Mouse (Mus musculus) liver, embryonic 12.5 days (tissue): ENCODE measurements around the gene Fkbp2. TPM values are rescaled to one million over a fixed set of nuclear protein-coding genes. Genes with fewer than 3 reads are reported as not detected.

Experiments
- ATAC-seq: fragments of 200-750 bp; cut with Nextera tagmentation; 2 replicates; pipeline ENCODE4 v1.8.0; 2017; ENCODE audit warnings: moderate number of reproducible peaks, mild to moderate bottlenecking, moderate library complexity
- H3K27ac ChIP-seq: fragments of 300-500 bp; sonication (generic); 2 replicates; pipeline ENCODE4 v1.5.1; 2016; ENCODE audit warnings: mild to moderate bottlenecking
- H3K27me3 ChIP-seq: fragments of 300-500 bp; sonication (generic); replicated peaks from 2 replicates; pipeline ENCODE4 v1.6.1; 2016; ENCODE audit warnings: mild to moderate bottlenecking, moderate library complexity
- H3K36me3 ChIP-seq: fragments of 300-500 bp; sonication (generic); 2 replicates; pipeline ENCODE4 v1.6.1; 2016; ENCODE audit warnings: mild to moderate bottlenecking, moderate library complexity
- H3K4me1 ChIP-seq: fragments of 300-500 bp; sonication (generic); 2 replicates; pipeline ENCODE4 v1.6.1; 2016
- H3K4me2 ChIP-seq: fragments of 300-500 bp; sonication (generic); 2 replicates; pipeline ENCODE4 v1.6.1; 2016; ENCODE audit warnings: mild to moderate bottlenecking, moderate library complexity
- H3K4me3 ChIP-seq: fragments of 300-500 bp; sonication (generic); 2 replicates; pipeline ENCODE4 v1.5.1; 2016; ENCODE audit warnings: mild to moderate bottlenecking, moderate library complexity
- H3K9ac ChIP-seq: fragments of 300-500 bp; sonication (generic); 2 replicates; pipeline ENCODE4 v1.6.1; 2016; ENCODE audit warnings: mild to moderate bottlenecking, moderate library complexity
- H3K9me3 ChIP-seq: fragments of 300-500 bp; sonication (generic); replicated peaks from 2 replicates; pipeline ENCODE4 v1.6.1; 2016; ENCODE audit warnings: mild to moderate bottlenecking, moderate library complexity
- WGBS: fragments of 180-500 bp; shearing (Covaris S2); methylation state at CpG from one replicate; pipeline ENCODE4 v1.1.7; 2016; ENCODE audit not compliant: insufficient replicate concordance; 5-methylcytosine and 5-hydroxymethylcytosine counted together
- polyA plus RNA-seq: library from polyadenylated mRNA; unstranded; fragments of >200 nt; fragmentation: Nextera tagmentation; extraction: Ambion mirVana; gene quantifications from 2 replicates; pipeline ENCODE4 v1.2.1, GENCODE M21; 2016

Fkbp2 gene
- polyA plus RNA-seq, 1 experiment from 2014 or later: 91.7 TPM

DNA sequence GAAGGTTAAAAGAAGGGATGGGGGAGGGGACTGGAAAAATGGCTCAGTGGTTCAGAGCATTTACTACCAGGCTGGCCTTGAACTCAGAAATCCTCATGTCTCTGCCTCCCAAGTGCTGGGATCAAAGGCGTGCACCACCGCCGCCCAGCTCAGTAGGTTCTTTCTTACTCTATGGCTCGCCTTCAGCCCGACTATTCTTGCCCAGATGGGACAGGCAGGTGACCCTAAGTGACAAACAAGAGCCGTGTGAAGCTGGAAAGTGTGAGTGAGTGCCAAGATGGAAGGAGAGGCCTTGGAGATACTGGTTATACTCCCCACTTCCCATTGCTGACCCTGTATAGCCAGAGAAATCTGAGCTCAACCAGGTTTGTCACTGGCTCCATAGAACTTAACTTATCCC, 36.6 kb downstream of the Fkbp2 start:
- peaks cover 37% of the 10 kb centered on the region for H3K4me1 ChIP-seq
- ATAC-seq: no peak
- H3K9me3 ChIP-seq: no peaks in the 10 kb centered on the region
- no peak overlapping the region for H3K4me3 ChIP-seq
- H3K36me3 ChIP-seq: peaks cover 26% of the 10 kb centered on the region
- no peak overlapping the region for H3K4me2 ChIP-seq
- H3K27ac ChIP-seq: no peak overlapping the region
- WGBS: 90% methylated on average over 6 of the region's 6 CpGs
- H3K9ac ChIP-seq: no peak overlapping the region
- H3K27me3 ChIP-seq: no peaks in the 10 kb centered on the region

DNA sequence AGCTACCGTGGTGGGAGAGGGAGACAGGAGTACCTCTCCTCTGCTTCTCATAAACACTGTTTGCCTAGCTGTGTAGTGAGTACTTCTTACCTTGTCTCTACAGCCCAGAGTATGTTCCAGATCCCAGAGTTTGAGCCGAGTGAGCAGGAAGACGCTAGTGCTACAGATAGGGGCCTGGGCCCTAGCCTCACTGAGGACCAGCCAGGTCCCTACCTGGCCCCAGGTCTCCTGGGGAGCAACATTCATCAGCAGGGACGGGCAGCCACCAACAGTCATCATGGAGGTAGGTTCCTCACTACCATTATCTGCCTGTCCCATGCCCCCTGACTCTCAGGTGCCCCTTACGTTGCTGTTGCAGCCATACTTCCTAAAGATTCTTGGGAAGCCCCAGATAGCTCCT, 37.5 kb downstream of the Fkbp2 start:
- Histone ChIP-seq H3K4me3 (peak overlapping the region; percentile 88), H3K9ac (peak overlapping the region; percentile 86), H3K27ac (peak overlapping the region; percentile 94), H3K4me2 (peak overlapping the region; percentile 98), H3K4me1 (peaks cover 32% of the 10 kb centered on the region), H3K9me3 (no peaks in the 10 kb centered on the region), H3K27me3 (peaks cover 8% of the 10 kb centered on the region), H3K36me3 (peaks cover 22% of the 10 kb centered on the region)
- ATAC-seq: peak; percentile 14
- 21% methylated on average over 5 of the region's 5 CpGs for WGBS

GRCm38 (mm10) chr19:6942249-6942691, 38.0 kb downstream of the Fkbp2 start, which contains the start of gene Gpr137:
Gene Gpr137, minus strand, starts transcription at chr19:6942480.
- under 1% methylated on average over 27 of the region's 27 CpGs for WGBS
- ATAC-seq: peak; percentile 91
- peak within 1 kb of the TSS; percentile 94 for H3K27ac ChIP-seq

GRCm38 (mm10) chr19:6941372-6942248, 38.7 kb downstream of the Fkbp2 start, which contains the start of gene Bad:
Gene Bad, plus strand, starts transcription at chr19:6941861.
- H3K27ac ChIP-seq: peak within 1 kb of the TSS; percentile 94
- WGBS: under 1% methylated on average over 83 of the region's 83 CpGs
- peaks cover 30% of the 10 kb centered on the region for H3K4me1 ChIP-seq
- H3K4me2 ChIP-seq: peak within 1 kb of the TSS; percentile 98
- H3K36me3 ChIP-seq: peaks cover 18% of the 10 kb centered on the region
- ATAC-seq: peak; percentile 74
- H3K27me3 ChIP-seq: peaks cover 11% of the 10 kb centered on the region
- peak within 1 kb of the TSS; percentile 86 for H3K9ac ChIP-seq
- peak within 1 kb of the TSS; percentile 88 for H3K4me3 ChIP-seq
- no peaks in the 10 kb centered on the region for H3K9me3 ChIP-seq

More at GRCm38 (mm10) chr19:6942249-6942691, 38.0 kb downstream of the Fkbp2 start, which contains the start of gene Gpr137:
- Histone ChIP-seq H3K9me3 (no peaks in the 10 kb centered on the region), H3K36me3 (peaks cover 22% of the 10 kb centered on the region), H3K4me3 (peak within 1 kb of the TSS; percentile 88), H3K9ac (peak within 1 kb of the TSS; percentile 86), H3K4me2 (peak within 1 kb of the TSS; percentile 98), H3K4me1 (peaks cover 30% of the 10 kb centered on the region), H3K27me3 (peaks cover 11% of the 10 kb centered on the region)

DNA sequence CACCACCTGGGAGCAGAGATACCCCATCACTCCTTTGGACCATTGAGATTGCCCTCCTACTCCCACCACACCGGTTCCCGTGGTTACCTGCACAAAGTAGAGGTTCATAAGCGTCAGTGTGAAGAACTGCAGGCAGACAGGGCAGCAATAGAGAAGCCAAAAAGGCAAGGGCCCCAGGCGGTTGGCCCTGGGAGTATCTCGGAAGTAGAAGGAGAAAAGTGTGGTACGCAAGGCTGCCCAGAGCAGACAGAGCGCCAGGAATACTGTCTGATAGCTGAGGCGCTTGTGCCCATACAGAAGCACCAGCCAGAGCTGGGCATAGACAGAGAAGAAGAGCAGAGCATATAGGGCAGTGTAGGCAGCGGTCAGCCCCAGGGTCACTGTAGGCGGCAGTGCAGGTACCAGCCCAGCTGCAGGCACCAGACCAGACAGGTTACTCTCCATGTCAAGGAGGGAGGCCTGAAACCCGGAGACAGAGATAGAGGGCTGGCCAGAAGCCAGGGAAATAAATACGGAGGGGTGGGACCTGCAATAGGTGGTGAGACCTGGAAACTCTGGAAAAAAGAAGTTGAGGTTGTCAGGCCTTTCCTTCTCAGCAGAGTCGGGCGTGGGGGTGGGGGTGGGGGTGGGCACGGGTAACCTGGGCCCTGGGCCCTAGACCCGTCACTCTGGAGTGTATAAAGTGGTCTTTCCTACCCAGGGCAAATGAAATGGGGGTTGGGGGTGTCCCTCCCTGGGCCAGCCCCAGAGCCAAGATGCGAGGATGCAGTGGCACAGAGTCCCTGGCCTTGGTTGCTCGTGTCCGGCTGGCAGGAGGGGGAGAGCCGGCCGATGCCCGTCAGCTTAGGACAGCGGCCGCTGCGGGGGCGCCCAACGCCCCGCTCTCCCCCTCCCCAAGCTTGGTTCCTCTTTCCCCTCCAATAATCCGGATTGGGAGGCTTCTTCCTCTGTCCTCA, 39.6 kb downstream of the Fkbp2 start:
- Histone ChIP-seq H3K36me3 (peaks cover 12% of the 10 kb centered on the region), H3K4me2 (peak overlapping the region; percentile 98), H3K27me3 (peaks cover 19% of the 10 kb centered on the region), H3K4me1 (peaks cover 30% of the 10 kb centered on the region), H3K9me3 (no peaks in the 10 kb centered on the region), H3K27ac (peak overlapping the region; percentile 94), H3K9ac (peak overlapping the region; percentile 86), H3K4me3 (peak overlapping the region; percentile 88)
- no peak for ATAC-seq
- 27% methylated on average over 28 of the region's 29 CpGs for WGBS

DNA sequence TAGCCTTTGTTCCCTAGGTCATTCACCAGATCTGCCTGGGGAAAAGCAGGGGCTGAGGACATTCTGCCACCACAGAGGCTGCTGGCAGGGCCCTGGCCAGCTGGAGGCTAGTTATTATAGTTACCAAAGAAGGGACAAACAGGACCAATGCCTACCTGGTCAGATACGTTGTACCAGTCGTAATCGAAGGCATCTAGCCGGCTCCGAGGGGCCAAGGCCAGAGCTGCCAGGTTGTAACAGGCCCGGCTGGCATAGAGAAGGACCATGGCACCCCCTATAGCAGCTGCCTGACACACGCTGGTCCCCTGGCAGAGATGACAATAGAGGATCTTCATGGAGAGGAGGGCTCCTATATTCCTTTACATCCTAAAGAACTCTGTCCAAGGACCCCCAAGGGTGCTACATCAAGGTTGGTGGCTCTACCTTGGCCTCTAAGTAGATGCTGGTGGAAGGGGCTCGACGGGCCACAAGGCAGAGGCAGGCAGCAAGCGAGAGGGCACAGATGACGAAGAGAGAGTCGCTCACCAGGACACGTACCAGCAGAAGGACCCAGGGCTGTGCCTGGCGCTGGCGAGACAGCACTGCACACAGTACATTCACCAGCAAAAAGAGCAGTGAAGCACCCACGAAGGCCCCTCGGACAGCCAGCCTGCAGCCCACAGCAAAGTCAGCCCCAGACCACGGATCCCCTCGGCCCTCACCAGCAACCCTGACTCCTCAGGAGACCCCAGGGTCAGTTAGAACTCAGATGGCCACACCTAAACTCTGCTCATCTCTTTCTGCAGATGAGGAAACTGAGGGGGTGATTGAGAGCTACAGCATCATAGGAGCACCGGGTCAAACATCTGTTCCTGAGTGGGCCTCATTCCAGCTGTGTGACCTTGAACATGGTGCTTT, 40.9 kb downstream of the Fkbp2 start:
- Histone ChIP-seq H3K36me3 (peaks cover under 1% of the 10 kb centered on the region; the same call in 1 of the 2 replicates), H3K4me2 (no peak overlapping the region), H3K27ac (no peak overlapping the region), H3K9ac (no peak overlapping the region), H3K4me3 (no peak overlapping the region), H3K4me1 (peaks cover 30% of the 10 kb centered on the region), H3K27me3 (peaks cover 32% of the 10 kb centered on the region), H3K9me3 (no peaks in the 10 kb centered on the region)
- no peak for ATAC-seq
- WGBS: 78% methylated on average over 20 of the region's 20 CpGs

GRCm38 (mm10) chr19:6937541-6938465, 42.5 kb downstream of the Fkbp2 start:
- H3K27ac ChIP-seq: no peak overlapping the region
- no peaks in the 10 kb centered on the region for H3K36me3 ChIP-seq
- no peak overlapping the region for H3K4me2 ChIP-seq
- H3K4me1 ChIP-seq: peaks cover 26% of the 10 kb centered on the region
- no peak for ATAC-seq
- no peak overlapping the region for H3K4me3 ChIP-seq
- peaks cover 47% of the 10 kb centered on the region for H3K27me3 ChIP-seq
- 72% methylated on average over 16 of the region's 16 CpGs for WGBS
- H3K9ac ChIP-seq: no peak overlapping the region
- no peaks in the 10 kb centered on the region for H3K9me3 ChIP-seq

DNA sequence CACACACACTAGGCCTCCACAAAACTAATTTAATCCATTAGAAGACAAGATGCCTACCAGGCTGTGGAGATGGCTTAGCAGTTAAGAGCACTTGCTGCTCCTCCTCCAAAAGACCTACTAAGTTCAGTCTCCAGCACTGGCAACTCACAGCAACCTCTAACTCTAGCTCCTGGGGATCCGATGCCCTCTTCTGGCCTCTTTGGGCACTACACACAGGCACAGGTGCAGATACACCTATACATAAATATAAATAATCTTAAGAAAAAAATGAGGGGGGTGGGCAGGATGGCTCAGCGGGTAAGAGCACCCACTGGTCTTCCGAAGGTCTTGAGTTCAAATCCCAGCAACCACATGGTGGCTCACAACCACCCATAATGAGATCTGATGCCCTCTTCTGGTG, 44.0 kb downstream of the Fkbp2 start:
- 12% methylated on average over 3 of the region's 3 CpGs for WGBS
- Histone ChIP-seq H3K4me1 (peaks cover 23% of the 10 kb centered on the region), H3K36me3 (no peaks in the 10 kb centered on the region), H3K4me3 (no peak overlapping the region), H3K9me3 (no peaks in the 10 kb centered on the region), H3K27ac (no peak overlapping the region), H3K9ac (no peak overlapping the region), H3K4me2 (no peak overlapping the region), H3K27me3 (peaks cover 62% of the 10 kb centered on the region)
- no peak for ATAC-seq

- H3K9ac ChIP-seq: no peak within 1 kb of the TSS
- no peak for ATAC-seq
- H3K9me3 ChIP-seq: no peaks in the 10 kb centered on the region
- H3K27me3 ChIP-seq: peaks cover 81% of the 10 kb centered on the region
- H3K4me3 ChIP-seq: peak within 1 kb of the TSS; percentile 22
- H3K36me3 ChIP-seq: no peaks in the 10 kb centered on the region
- peaks cover 9% of the 10 kb centered on the region for H3K4me1 ChIP-seq
- WGBS: 14% methylated on average over 23 of the region's 23 CpGs
- H3K4me2 ChIP-seq: peak within 1 kb of the TSS; percentile 52
- no peak within 1 kb of the TSS for H3K27ac ChIP-seq
Measured at GRCm38 (mm10) chr19:6934195-6934977, 45.9 kb downstream of the Fkbp2 start, which contains the start of gene Kcnk4. Gene Kcnk4, minus strand, starts transcription at chr19:6934515.
